Mouse (Mus musculus) G1E (cell line): ENCODE results near the gene Bcar3.

Source experiments
- CTCF ChIP-seq: IDR thresholded peaks from 2 replicates; pipeline ENCODE4 v1.5.1; 2012; ENCODE audit warnings: low read depth, low read length, inconsistent platforms, mixed read lengths
- GATA1 ChIP-seq: IDR thresholded peaks from 2 replicates; pipeline ENCODE4 v1.6.1; 2012; ENCODE audit warnings: borderline replicate concordance, low read length, inconsistent platforms, mixed read lengths
- TAL1 ChIP-seq: conservative IDR thresholded peaks from 2 replicates; pipeline ENCODE4 v1.6.1; 2012; ENCODE audit warnings: low read depth, low read length, inconsistent platforms, mixed read lengths

DNA sequence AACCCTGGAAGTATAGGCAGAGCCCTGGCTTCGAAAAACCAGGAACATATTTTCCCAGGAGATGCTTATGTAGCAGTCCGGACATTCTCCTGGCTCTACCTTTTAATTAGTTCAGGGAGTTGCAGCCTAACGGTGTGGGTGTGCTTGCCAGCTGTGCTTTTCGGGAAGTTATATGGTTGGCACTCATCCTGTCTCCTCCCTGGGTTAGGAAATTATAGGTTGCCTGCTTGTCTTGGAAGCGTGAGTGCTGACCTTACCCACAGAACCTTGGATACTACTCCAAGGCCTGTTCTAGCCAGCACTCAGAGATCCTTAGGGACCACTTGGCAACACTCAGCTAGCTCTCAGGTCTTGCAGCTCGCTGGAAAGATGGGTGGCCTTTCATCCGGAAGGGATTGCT lies 40.0 kb downstream of the Bcar3 start:
- TF ChIP-seq CTCF (no peak), GATA1 (no peak), TAL1 (no peak)
